Mouse (Mus musculus) lung, embryonic 14.5 days (tissue): ENCODE results near the gene Smo. TPM values are rescaled to one million over a fixed set of nuclear protein-coding genes. Genes with fewer than 3 reads are reported as not detected.
A peak's percentile ranks its signal among the peaks of the same experiment; 100 is the strongest.

Experiments used
- ATAC-seq: fragments of 200-750 bp; cut with Nextera tagmentation; 2 replicates; pipeline ENCODE4 v1.8.0; 2017; ENCODE audit warnings: mild to moderate bottlenecking, moderate TSS enrichment, moderate library complexity; ENCODE audit not compliant: insufficient read depth
- DNase-seq: peaks from one replicate; pipeline ENCODE4 v3.0.0-alpha.2; 2015
- H3K27ac ChIP-seq: fragments of 300-500 bp; sonication (generic); 2 replicates; pipeline ENCODE4 v1.5.1; 2014; ENCODE audit warnings: low read depth, mild to moderate bottlenecking, moderate library complexity
- H3K27me3 ChIP-seq: fragments of 300-500 bp; sonication (generic); 2 replicates; pipeline ENCODE4 v1.6.1; 2014; ENCODE audit warnings: low read length, control low read depth; ENCODE audit not compliant: insufficient read depth
- H3K36me3 ChIP-seq: fragments of 300-500 bp; sonication (generic); 2 replicates; pipeline ENCODE4 v1.6.1; 2014; ENCODE audit warnings: control low read depth; ENCODE audit not compliant: insufficient read depth
- H3K4me1 ChIP-seq: fragments of 300-500 bp; sonication (generic); 2 replicates; pipeline ENCODE4 v1.6.1; 2014; ENCODE audit warnings: antibody characterized with exemption, control low read depth; ENCODE audit not compliant: insufficient read depth
- H3K4me2 ChIP-seq: fragments of 300-500 bp; sonication (generic); 2 replicates; pipeline ENCODE4 v1.6.1; 2014; ENCODE audit warnings: mild to moderate bottlenecking
- H3K4me3 ChIP-seq: fragments of 300-500 bp; sonication (generic); 2 replicates; pipeline ENCODE4 v1.5.1; 2014; ENCODE audit warnings: low read depth, low read length
- H3K9ac ChIP-seq: fragments of 300-500 bp; sonication (generic); 2 replicates; pipeline ENCODE4 v1.6.1; 2014
- H3K9me3 ChIP-seq: fragments of 300-500 bp; sonication (generic); 2 replicates; pipeline ENCODE4 v1.6.1; 2016; ENCODE audit warnings: low read depth, low read length, control low read depth
- CTCF ChIP-seq: IDR thresholded peaks from 2 replicates; pipeline ENCODE4 v1.5.1; 2016; ENCODE audit warnings: antibody characterized with exemption, low read depth
- WGBS: fragments of 180-500 bp; shearing (Covaris S2); extraction: QIAGEN DNeasy Blood & Tissue Kit; methylation state at CpG from one replicate; pipeline ENCODE4 v1.1.7; 2014; 5-methylcytosine and 5-hydroxymethylcytosine counted together
- polyA plus RNA-seq: library from polyadenylated mRNA; unstranded; fragments of >200 nt; fragmentation: Nextera tagmentation; extraction: Ambion mirVana; gene quantifications from 2 replicates; pipeline ENCODE4 v1.2.1, GENCODE M21; 2014

Smo gene
- polyA plus RNA-seq, 1 experiment from 2014 or later, result 69.1 TPM

GRCm38 (mm10) chr6:29726576-29727200, 8.6 kb upstream of the Smo start:
- no peaks in the 10 kb centered on the region for H3K27me3 ChIP-seq
- H3K27ac ChIP-seq, result no peak overlapping the region; the same call in 1 of the 2 replicates
- ATAC-seq, result peak; percentile 85
- H3K36me3 ChIP-seq, result no peaks in the 10 kb centered on the region
- no peak overlapping the region for H3K4me3 ChIP-seq
- 50% methylated on average over 1 of the region's 1 CpGs for WGBS
- peak; percentile 97 for DNase-seq
- peak overlapping the region; percentile 21; the same call in 1 of the 2 replicates for H3K4me2 ChIP-seq
- H3K9me3 ChIP-seq, result no peaks in the 10 kb centered on the region
- no peak overlapping the region for H3K9ac ChIP-seq
- no peaks in the 10 kb centered on the region for H3K4me1 ChIP-seq
- no peak for TF ChIP-seq CTCF

- Histone ChIP-seq H3K4me2 (no peak overlapping the region), H3K9ac (no peak overlapping the region), H3K36me3 (no peaks in the 10 kb centered on the region), H3K27ac (no peak overlapping the region), H3K27me3 (no peaks in the 10 kb centered on the region), H3K9me3 (no peaks in the 10 kb centered on the region), H3K4me1 (no peaks in the 10 kb centered on the region), H3K4me3 (no peak overlapping the region)
- ATAC-seq (no peak), DNase-seq (no peak)
- TF ChIP-seq CTCF, result no peak
- 77% methylated on average over 3 of the region's 3 CpGs for WGBS
Observed at GRCm38 (mm10) chr6:29728035-29728434, 7.3 kb upstream of the Smo start.

DNA sequence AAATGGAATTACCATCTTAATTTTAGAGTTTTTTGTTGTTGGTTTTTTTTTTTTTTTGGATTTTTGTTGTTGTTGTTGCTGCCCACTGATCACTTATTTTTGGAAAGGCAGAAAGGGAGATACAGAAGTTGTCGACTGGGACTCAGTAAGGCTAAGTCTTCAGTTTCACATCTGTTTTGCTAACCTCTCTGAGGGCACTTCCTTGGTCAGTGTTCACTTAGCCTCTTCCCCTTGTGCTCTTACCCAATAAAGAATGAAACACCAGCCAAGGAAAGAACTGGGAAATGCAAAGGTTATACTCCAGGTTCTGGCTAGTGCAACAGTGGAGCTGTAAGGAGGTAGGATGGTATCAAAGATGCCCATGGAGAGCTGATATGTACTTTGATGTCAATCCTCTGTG, 5.8 kb upstream of the Smo start:
- Histone ChIP-seq H3K9ac (no peak overlapping the region), H3K4me2 (no peak overlapping the region), H3K4me3 (no peak overlapping the region), H3K9me3 (no peaks in the 10 kb centered on the region), H3K36me3 (no peaks in the 10 kb centered on the region), H3K4me1 (no peaks in the 10 kb centered on the region), H3K27me3 (no peaks in the 10 kb centered on the region), H3K27ac (no peak overlapping the region)
- ATAC-seq (no peak), DNase-seq (no peak)
- 77% methylated on average over 1 of the region's 1 CpGs for WGBS
- TF ChIP-seq CTCF, result no peak

DNA sequence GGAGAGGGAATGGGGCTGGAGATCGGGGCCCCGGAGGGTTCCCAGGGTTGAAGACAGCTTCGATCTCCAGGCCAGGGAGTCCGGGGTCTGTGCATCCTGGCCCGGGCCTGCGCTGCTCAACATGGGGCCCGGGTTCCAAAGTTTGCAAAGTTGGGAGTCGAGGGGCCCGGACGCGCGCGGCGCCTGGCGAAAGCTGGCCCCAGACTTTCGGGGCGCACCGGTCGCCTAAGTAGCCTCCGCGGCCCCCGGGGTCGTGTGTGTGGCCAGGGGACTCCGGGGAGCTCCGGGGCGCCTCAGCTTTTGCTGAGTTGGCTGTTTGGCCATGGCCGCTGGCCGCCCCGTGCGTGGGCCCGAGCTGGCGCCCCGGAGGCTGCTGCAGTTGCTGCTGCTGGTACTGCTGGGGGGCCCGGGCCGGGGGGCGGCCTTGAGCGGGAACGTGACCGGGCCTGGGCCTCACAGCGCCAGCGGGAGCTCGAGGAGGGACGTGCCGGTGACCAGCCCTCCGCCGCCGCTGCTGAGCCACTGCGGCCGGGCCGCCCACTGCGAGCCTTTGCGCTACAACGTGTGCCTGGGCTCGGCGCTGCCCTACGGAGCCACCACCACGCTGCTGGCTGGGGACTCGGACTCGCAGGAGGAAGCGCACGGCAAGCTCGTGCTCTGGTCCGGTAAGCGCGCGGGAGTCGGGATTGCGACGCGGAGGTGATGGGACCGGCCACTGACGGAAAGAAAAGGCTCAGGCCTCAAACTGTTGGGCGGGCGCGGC, 567 bp downstream of the Smo start:
- TF ChIP-seq CTCF, result no peak
- no peaks in the 10 kb centered on the region for H3K27me3 ChIP-seq
- peak overlapping the region; percentile 99 for H3K27ac ChIP-seq
- WGBS, result under 1% methylated on average over 75 of the region's 75 CpGs
- DNase-seq (peak; percentile 77), ATAC-seq (peak; percentile 85)
- no peaks in the 10 kb centered on the region for H3K9me3 ChIP-seq
- peak overlapping the region; percentile 99 for H3K9ac ChIP-seq
- H3K36me3 ChIP-seq, result peaks cover 10% of the 10 kb centered on the region; the same call in 1 of the 2 replicates
- peaks cover 11% of the 10 kb centered on the region for H3K4me1 ChIP-seq
- peak overlapping the region; percentile 92 for H3K4me3 ChIP-seq
- peak overlapping the region; percentile 98 for H3K4me2 ChIP-seq

GRCm38 (mm10) chr6:29736610-29737458, 1.5 kb downstream of the Smo start:
- Histone ChIP-seq H3K36me3 (peaks cover 10% of the 10 kb centered on the region; the same call in 1 of the 2 replicates), H3K9me3 (no peaks in the 10 kb centered on the region), H3K27me3 (no peaks in the 10 kb centered on the region), H3K4me1 (peaks cover 11% of the 10 kb centered on the region), H3K4me2 (peak overlapping the region; percentile 98), H3K9ac (peak overlapping the region; percentile 99), H3K27ac (peak overlapping the region; percentile 99), H3K4me3 (peak overlapping the region; percentile 92)
- WGBS, result 5% methylated on average over 13 of the region's 13 CpGs
- ATAC-seq (no peak), DNase-seq (no peak)
- TF ChIP-seq CTCF, result no peak

- DNase-seq, result peak; percentile 39
- no peak for TF ChIP-seq CTCF
- no peak overlapping the region for H3K9ac ChIP-seq
- 86% methylated on average over 3 of the region's 3 CpGs for WGBS
- peaks cover 13% of the 10 kb centered on the region for H3K9me3 ChIP-seq
- peak; percentile 15; the same call in 1 of the 2 replicates for ATAC-seq
- 0 out of 2 replicates have a peak, but pooled peaks cover 2% of the 10 kb centered on the region for H3K27me3 ChIP-seq
- H3K4me3 ChIP-seq, result no peak overlapping the region
- H3K27ac ChIP-seq, result no peak overlapping the region; the same call in 1 of the 2 replicates
- H3K4me2 ChIP-seq, result no peak overlapping the region
- peaks cover 38% of the 10 kb centered on the region for H3K36me3 ChIP-seq
- H3K4me1 ChIP-seq, result no peaks in the 10 kb centered on the region
Observed at GRCm38 (mm10) chr6:29751466-29752152, 16.3 kb downstream of the Smo start.
